Mouse (Mus musculus): Measurements from ENCODE around the gene Hmg20b.

GRCm38 (mm10) chr10:81390678-81390965 is 40.3 kb upstream of the Hmg20b start:
- TF ChIP-seq POLR2A (IDR thresholded peaks at IDR 0.05; ENCODE audit: borderline replicate concordance, insufficient read depth, low read length), result no peak
- no peak for TF ChIP-seq CTCF (IDR thresholded peaks at IDR 0.05; ENCODE audit: borderline replicate concordance, insufficient read depth, low read depth, low read length)

All from cerebellum, adult 2 months (tissue).